ENCODE assay signal across 12 mouse cellular contexts in genomic region chr4:138653056-138653455, GRCm38 (mm10). TPM values are rescaled to one million over a fixed set of nuclear protein-coding genes. Genes with fewer than 3 reads are reported as not detected.
DNase-seq lines count a peak whose midpoint lies in the region; ATAC-seq and TF ChIP-seq lines count a peak whose summit lies in the region.
"Had no signal": no experiment of that assay in that cellular context is flagged by ENCODE, and none has a peak within 500 bp of the region (broad histone marks: within the 10 kb centered on the region; RNA-seq: fewer than 3 reads in every experiment).

No protein-coding gene starts in this region.

- peak; percentile 7 for DNase-seq in lung, embryonic 14.5 days
- DNase-seq in lung, postnatal 10 days, result no peak
- peak; percentile 35 for DNase-seq in embryo, embryonic 10.5 days (ENCODE audit: low spot score)
- peak; percentile 15 to 16 for DNase-seq in layer of hippocampus, adult 8-10 months (ENCODE audit: low spot score in 2 of 2)
- DNase-seq in right cerebral cortex, adult 2 months (ENCODE audit: low spot score in 2 of 2), result peak; percentile 29 to 35
- no peak for DNase-seq in kidney, adult 18-20 months
- no peak for DNase-seq in liver
- DNase-seq: heart, adult 2 months; lung, adult 2 months had no signal

- H3K9me3 ChIP-seq in lung, embryonic 14.5 days (ENCODE audit: low read depth, low read length), result no peaks in the 10 kb centered on the region
- H3K9me3 ChIP-seq: intestine, embryonic 15.5 days had no signal

- H3K36me3 ChIP-seq in lung, embryonic 14.5 days (ENCODE audit: insufficient read depth), result no peaks in the 10 kb centered on the region
- H3K36me3 ChIP-seq: intestine, embryonic 15.5 days had no signal

- TF ChIP-seq CTCF in lung, embryonic 14.5 days (IDR thresholded peaks at IDR 0.05; ENCODE audit: low read depth), result no peak

- WGBS in lung, embryonic 14.5 days, result 43% methylated on average over 6 of the region's 6 CpGs

- H3K27me3 ChIP-seq in lung, embryonic 14.5 days (ENCODE audit: insufficient read depth, low read length), result no peaks in the 10 kb centered on the region
- H3K27me3 ChIP-seq: intestine, embryonic 15.5 days had no signal

- H3K4me3 ChIP-seq in lung, embryonic 14.5 days (ENCODE audit: low read depth, low read length), result no peak overlapping the region
- H3K4me3 ChIP-seq: heart, adult 2 months; intestine, embryonic 15.5 days had no signal

- no peak overlapping the region for H3K27ac ChIP-seq in lung, embryonic 14.5 days (ENCODE audit: low read depth)
- H3K27ac ChIP-seq: heart, adult 2 months; intestine, embryonic 15.5 days had no signal

- no peak overlapping the region for H3K9ac ChIP-seq in lung, embryonic 14.5 days
- H3K9ac ChIP-seq: intestine, embryonic 15.5 days had no signal

- no peak overlapping the region for H3K4me2 ChIP-seq in lung, embryonic 14.5 days
- H3K4me2 ChIP-seq: intestine, embryonic 15.5 days had no signal

- H3K4me1 ChIP-seq in lung, embryonic 14.5 days (ENCODE audit: insufficient read depth), result no peaks in the 10 kb centered on the region
- H3K4me1 ChIP-seq: intestine, embryonic 15.5 days had no signal

- no peak for ATAC-seq in lung, embryonic 14.5 days (ENCODE audit: insufficient read depth)
- ATAC-seq in activated CD4-positive, CD25-positive, alpha-beta regulatory T cell, adult 4 months, result no peak
- ATAC-seq: intestine, embryonic 15.5 days had no signal

RNA-seq across cellular contexts. Expression of gene Vwa5b1, which starts 17.4 kb away (rescaled TPM):
- polyA plus RNA-seq in lung, embryonic 14.5 days (2014; fragmentation: Nextera tagmentation; extraction: Ambion mirVana), result 0.11 and 0.15 TPM in 2 replicates
- total RNA-seq in layer of hippocampus, adult 8-10 months (2022), result 1 to 10 TPM; 2.8 to 5.0 (median 3.6) TPM
- polyA plus RNA-seq in activated CD4-positive, CD25-positive, alpha-beta regulatory T cell, adult 4 months (2017; shearing (Covaris generic)), result not detected
- total RNA-seq: adrenal gland, adult 18-20 months; heart, adult 2 months had no signal
- polyA plus RNA-seq: heart, adult 2 months had no signal

Comparison
In these comparisons a context has a peak if more than half of its experiments do, and no peak if none do; other contexts are left out.
1. DNase-seq: peak in lung, embryonic 14.5 days (single experiment), embryo, embryonic 10.5 days (single experiment), layer of hippocampus, adult 8-10 months (2 of 2) and right cerebral cortex, adult 2 months (2 of 2); none in lung, postnatal 10 days (single experiment), kidney, adult 18-20 months (single experiment) and liver (single experiment).